ENCODE assay signal across 9 mouse cellular contexts in genomic region chr3:98990801-98991200, GRCm38 (mm10).
A peak's percentile ranks its signal among the peaks of the same experiment; 100 is the strongest.
DNase-seq lines count a peak whose midpoint lies in the region; ATAC-seq lines count a peak whose summit lies in the region.
"Had no signal": no experiment of that assay in that cellular context is flagged by ENCODE, and none has a peak within 500 bp of the region (broad histone marks: within the 10 kb centered on the region; RNA-seq: fewer than 3 reads in every experiment).

No protein-coding gene starts in this region.

- no peaks in the 10 kb centered on the region for H3K36me3 ChIP-seq in heart, embryonic 10.5 days
- no peaks in the 10 kb centered on the region for H3K36me3 ChIP-seq in embryonic facial prominence, embryonic 14.5 days (ENCODE audit: control insufficient read depth, insufficient read depth, low read length)
- H3K36me3 ChIP-seq in heart, embryonic 15.5 days = no peaks in the 10 kb centered on the region
- no peaks in the 10 kb centered on the region for H3K36me3 ChIP-seq in midbrain, embryonic 11.5 days (ENCODE audit: control insufficient read depth, insufficient read depth, low read length)
- H3K36me3 ChIP-seq: neural tube, embryonic 12.5 days had no signal

- no peak overlapping the region for H3K4me3 ChIP-seq in heart, embryonic 10.5 days
- no peak overlapping the region for H3K4me3 ChIP-seq in embryonic facial prominence, embryonic 14.5 days (ENCODE audit: low read depth, low read length)
- no peak overlapping the region for H3K4me3 ChIP-seq in heart, embryonic 15.5 days
- no peak overlapping the region for H3K4me3 ChIP-seq in midbrain, embryonic 11.5 days (ENCODE audit: low read depth, low read length)
- H3K4me3 ChIP-seq: neural tube, embryonic 12.5 days had no signal

- no peaks in the 10 kb centered on the region for H3K9me3 ChIP-seq in heart, embryonic 10.5 days
- no peaks in the 10 kb centered on the region for H3K9me3 ChIP-seq in embryonic facial prominence, embryonic 14.5 days (ENCODE audit: control insufficient read depth, low read length)
- H3K9me3 ChIP-seq in heart, embryonic 15.5 days (replicated peaks) = no peaks in the 10 kb centered on the region
- H3K9me3 ChIP-seq in midbrain, embryonic 11.5 days (ENCODE audit: control insufficient read depth, low read length) = no peaks in the 10 kb centered on the region
- H3K9me3 ChIP-seq: neural tube, embryonic 12.5 days had no signal

- H3K9ac ChIP-seq in embryonic facial prominence, embryonic 14.5 days (ENCODE audit: low read depth, low read length) = no peak overlapping the region
- no peak overlapping the region for H3K9ac ChIP-seq in heart, embryonic 15.5 days
- H3K9ac ChIP-seq in midbrain, embryonic 11.5 days (ENCODE audit: low read length) = no peak overlapping the region
- H3K9ac ChIP-seq: neural tube, embryonic 12.5 days had no signal

- no peak overlapping the region for H3K27ac ChIP-seq in heart, embryonic 10.5 days
- H3K27ac ChIP-seq in embryonic facial prominence, embryonic 14.5 days (replicated peaks; ENCODE audit: low read depth, low read length) = peak overlapping the region; percentile 75
- H3K27ac ChIP-seq in heart, embryonic 15.5 days = no peak overlapping the region
- no peak overlapping the region for H3K27ac ChIP-seq in midbrain, embryonic 11.5 days (ENCODE audit: low read depth, low read length)
- H3K27ac ChIP-seq: neural tube, embryonic 12.5 days had no signal

- ATAC-seq in embryonic facial prominence, embryonic 14.5 days (ENCODE audit: low read depth) = peak; percentile 96
- ATAC-seq in heart, embryonic 15.5 days (replicated peaks; ENCODE audit: insufficient number of reproducible peaks, insufficient read depth, low FRiP score, low read depth) = no peak
- ATAC-seq in midbrain, embryonic 11.5 days (ENCODE audit: low FRiP score) = peak; percentile 42; the same call in 1 of the 2 replicates
- no peak for ATAC-seq in erythroid progenitor cell, adult 5-6 weeks (replicated peaks; ENCODE audit: low FRiP score, poor library complexity, severe bottlenecking)
- no peak for ATAC-seq in megakaryocyte-erythroid progenitor cell, adult 5-6 weeks (replicated peaks; ENCODE audit: low FRiP score, low TSS enrichment, poor library complexity, severe bottlenecking)

- peak; percentile 18 to 45 for DNase-seq in heart, adult 18-20 months
- DNase-seq in heart, embryonic 10.5 days (ENCODE audit: low spot score) = no peak
- peak; percentile 92 for DNase-seq in embryonic facial prominence, embryonic 14.5 days (ENCODE audit: low spot score)
- DNase-seq in kidney, postnatal 10 days = peak; percentile 19
- DNase-seq in midbrain, embryonic 11.5 days (ENCODE audit: low spot score, missing footprints) = peak; percentile 87

- H3K4me1 ChIP-seq in heart, embryonic 10.5 days = no peaks in the 10 kb centered on the region
- H3K4me1 ChIP-seq in embryonic facial prominence, embryonic 14.5 days (ENCODE audit: control insufficient read depth, insufficient read depth, low read length) = peaks cover 11% of the 10 kb centered on the region
- 0 out of 2 replicates have a peak, but pooled peaks cover 3% of the 10 kb centered on the region for H3K4me1 ChIP-seq in heart, embryonic 15.5 days (replicated peaks)
- no peaks in the 10 kb centered on the region; the same call in 1 of the 2 replicates for H3K4me1 ChIP-seq in midbrain, embryonic 11.5 days (ENCODE audit: control insufficient read depth, insufficient read depth, low read length)

- H3K27me3 ChIP-seq in heart, embryonic 10.5 days (ENCODE audit: insufficient read depth, poor library complexity, severe bottlenecking) = no peaks in the 10 kb centered on the region
- H3K27me3 ChIP-seq in embryonic facial prominence, embryonic 14.5 days (replicated peaks; ENCODE audit: control insufficient read depth, insufficient read depth, low read length) = no peaks in the 10 kb centered on the region
- H3K27me3 ChIP-seq in heart, embryonic 15.5 days = no peaks in the 10 kb centered on the region
- H3K27me3 ChIP-seq in midbrain, embryonic 11.5 days (ENCODE audit: control insufficient read depth, insufficient read depth, low read length) = no peaks in the 10 kb centered on the region
- H3K27me3 ChIP-seq: neural tube, embryonic 12.5 days had no signal

- WGBS in heart, embryonic 10.5 days = 21% methylated on average over 10 of the region's 10 CpGs
- 9% methylated on average over 10 of the region's 10 CpGs for WGBS in embryonic facial prominence, embryonic 14.5 days
- WGBS in heart, embryonic 15.5 days = 18% methylated on average over 10 of the region's 10 CpGs
- WGBS in midbrain, embryonic 11.5 days = 37% methylated on average over 10 of the region's 10 CpGs

- peak overlapping the region; percentile 23 for H3K4me2 ChIP-seq in embryonic facial prominence, embryonic 14.5 days (ENCODE audit: low read depth, low read length)
- H3K4me2 ChIP-seq in heart, embryonic 15.5 days = peak overlapping the region; percentile 17; the same call in 1 of the 2 replicates
- H3K4me2 ChIP-seq in midbrain, embryonic 11.5 days = no peak overlapping the region
- H3K4me2 ChIP-seq: neural tube, embryonic 12.5 days had no signal

Comparison
In these comparisons a context has a peak if more than half of its experiments do, and no peak if none do; other contexts are left out.
1. ATAC-seq: peak in embryonic facial prominence, embryonic 14.5 days (single experiment) and midbrain, embryonic 11.5 days (single experiment); none in heart, embryonic 15.5 days (single experiment), erythroid progenitor cell, adult 5-6 weeks (single experiment) and megakaryocyte-erythroid progenitor cell, adult 5-6 weeks (single experiment).